Mouse (Mus musculus) heart, postnatal 14 days (tissue): Measurements from ENCODE around the gene Ankrd33b. TPM values are rescaled to one million over a fixed set of nuclear protein-coding genes. Genes with fewer than 3 reads are reported as not detected.
A peak's percentile ranks its signal among the peaks of the same experiment; 100 is the strongest.

Experiments used
- DNase-seq, 2 experiments: peaks; one replicate each; pipeline ENCODE4 v3.0.0; 2021 to 2022
- intact Hi-C: fragments of 180-260 bp; cut with DNase I; formaldehyde crosslinking; loops from one replicate; pipeline ENCODE4 v1.15.1; 2025
- total RNA-seq, 2 experiments: library from RNA; stranded (reverse); gene quantifications; 2 replicates each; pipeline ENCODE4 v1.2.3; 2021

Ankrd33b gene
- total RNA-seq, 2 experiments from 2014 or later: 21.8 TPM

GRCm38 (mm10) chr15:31317056-31317805 is 50.3 kb downstream of the Ankrd33b start:
- intact Hi-C loops: loop anchor here (2.0 kb wide), 1 partner anchor 102 kb away; no protein-coding TSS in a partner anchor
- DNase-seq: no peak

- intact Hi-C loops: loop anchor here (1.0 to 2.0 kb wide), 3 partner anchors 103 to 271 kb away; no protein-coding TSS in a partner anchor
- peak; percentile 84 to 91 for DNase-seq
These were observed 51.8 kb downstream of the Ankrd33b start for GRCm38 (mm10) chr15:31315630-31316231.

- intact Hi-C loops: no loop called here
- no peak for DNase-seq
These were observed 55.5 kb downstream of the Ankrd33b start for GRCm38 (mm10) chr15:31312001-31312400.

- intact Hi-C loops: no loop called here
- no peak for DNase-seq
These were observed 58.0 kb downstream of the Ankrd33b start for GRCm38 (mm10) chr15:31309526-31309925.

- intact Hi-C loops: no loop called here
- DNase-seq: no peak
These were observed 60.8 kb downstream of the Ankrd33b start for GRCm38 (mm10) chr15:31306726-31307125.

GRCm38 (mm10) chr15:31305181-31305580 is 62.3 kb downstream of the Ankrd33b start:
- intact Hi-C loops: no loop called here
- no peak for DNase-seq

- DNase-seq: no peak
- intact Hi-C loops: no loop called here
These were observed 63.2 kb downstream of the Ankrd33b start for GRCm38 (mm10) chr15:31304302-31304701.

- intact Hi-C loops: no loop called here
- peak; percentile 42 to 61 for DNase-seq
These were observed 65.1 kb downstream of the Ankrd33b start for GRCm38 (mm10) chr15:31302293-31302990.

- intact Hi-C loops: no loop called here
- DNase-seq: no peak
These were observed 68.1 kb downstream of the Ankrd33b start for GRCm38 (mm10) chr15:31299258-31299917.

GRCm38 (mm10) chr15:31297777-31298137 is 69.8 kb downstream of the Ankrd33b start:
- DNase-seq: no peak
- intact Hi-C loops: no loop called here

GRCm38 (mm10) chr15:31296882-31297776 is 70.4 kb downstream of the Ankrd33b start:
- intact Hi-C loops: no loop called here
- DNase-seq: no peak

GRCm38 (mm10) chr15:31294311-31294710 is 73.2 kb downstream of the Ankrd33b start:
- intact Hi-C loops: no loop called here
- no peak for DNase-seq

GRCm38 (mm10) chr15:31292627-31293026 is 74.9 kb downstream of the Ankrd33b start:
- intact Hi-C loops: no loop called here
- DNase-seq: no peak

- intact Hi-C loops: no loop called here
- DNase-seq: no peak
These were observed 81.8 kb downstream of the Ankrd33b start for GRCm38 (mm10) chr15:31285695-31286094.

- intact Hi-C loops: no loop called here
- no peak for DNase-seq
These were observed 82.4 kb downstream of the Ankrd33b start for GRCm38 (mm10) chr15:31284922-31285631.

GRCm38 (mm10) chr15:31284142-31284541 is 83.4 kb downstream of the Ankrd33b start:
- intact Hi-C loops: no loop called here
- no peak for DNase-seq

GRCm38 (mm10) chr15:31282353-31282752 is 85.2 kb downstream of the Ankrd33b start:
- DNase-seq: no peak
- intact Hi-C loops: no loop called here

- no peak for DNase-seq
- intact Hi-C loops: no loop called here
These were observed 85.7 kb downstream of the Ankrd33b start for GRCm38 (mm10) chr15:31281830-31282229.

- intact Hi-C loops: no loop called here
These were observed 86.8 kb downstream of the Ankrd33b start for GRCm38 (mm10) chr15:31280683-31281082.

More at GRCm38 (mm10) chr15:31280683-31281082, 86.8 kb downstream of the Ankrd33b start:
- DNase-seq: no peak
